Mouse (Mus musculus): Measurements from ENCODE around the gene Acss2. TPM values are rescaled to one million over a fixed set of nuclear protein-coding genes. Genes with fewer than 3 reads are reported as not detected.

Acss2 gene
- 36.1 TPM for polyA plus RNA-seq (2017; shearing (Covaris generic))

DNA sequence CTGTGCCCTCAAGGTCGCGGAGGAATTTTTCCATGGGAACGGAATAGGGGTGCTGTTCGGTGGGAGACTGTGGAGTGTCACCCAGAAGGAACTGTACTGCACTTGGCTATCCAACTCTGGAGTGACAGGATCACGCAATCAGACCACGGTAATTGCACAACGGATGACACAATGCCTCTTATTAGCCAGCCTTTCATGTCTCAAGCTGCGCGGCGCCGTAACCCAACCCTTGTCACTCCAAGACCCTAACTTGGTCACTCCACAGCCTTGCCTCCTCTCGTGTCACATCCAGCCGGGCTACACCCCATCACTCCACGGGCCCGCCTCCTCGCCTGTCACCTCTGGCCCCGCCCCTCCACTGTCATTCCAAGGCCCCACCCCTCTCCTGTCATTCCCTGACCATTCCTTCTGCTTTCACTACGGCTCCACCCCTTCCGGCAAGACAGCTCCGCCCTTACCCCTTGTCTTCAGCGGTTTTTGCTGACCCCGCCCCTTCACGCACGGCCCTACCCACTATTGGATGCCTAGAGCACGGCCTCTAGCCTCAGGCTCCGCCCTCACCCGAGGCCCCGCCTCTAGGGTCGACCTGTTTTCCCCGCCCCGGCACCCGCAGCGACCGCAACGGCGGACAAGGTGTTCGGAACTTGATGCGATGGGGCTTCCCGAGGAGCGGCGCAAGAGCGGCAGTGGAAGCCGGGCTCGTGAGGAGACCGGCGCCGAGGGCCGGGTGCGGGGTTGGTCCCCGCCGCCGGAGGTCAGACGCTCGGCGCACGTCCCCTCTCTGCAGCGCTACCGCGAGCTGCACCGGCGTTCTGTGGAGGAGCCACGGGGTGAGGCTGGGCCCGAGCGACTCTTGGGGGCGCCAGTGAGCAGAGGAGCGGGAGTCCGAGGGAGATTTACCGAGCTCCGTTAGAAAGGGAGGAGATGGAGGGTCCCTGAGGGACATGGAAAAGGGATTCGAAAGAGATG lies at the start of gene Acss2, which contains the start of gene Ggt7:
Acss2 (plus strand) TSS at position 494 of the 969 bp plus-strand sequence.
Ggt7 (minus strand) TSS at position 783 of the 969 bp plus-strand sequence.

DNA sequence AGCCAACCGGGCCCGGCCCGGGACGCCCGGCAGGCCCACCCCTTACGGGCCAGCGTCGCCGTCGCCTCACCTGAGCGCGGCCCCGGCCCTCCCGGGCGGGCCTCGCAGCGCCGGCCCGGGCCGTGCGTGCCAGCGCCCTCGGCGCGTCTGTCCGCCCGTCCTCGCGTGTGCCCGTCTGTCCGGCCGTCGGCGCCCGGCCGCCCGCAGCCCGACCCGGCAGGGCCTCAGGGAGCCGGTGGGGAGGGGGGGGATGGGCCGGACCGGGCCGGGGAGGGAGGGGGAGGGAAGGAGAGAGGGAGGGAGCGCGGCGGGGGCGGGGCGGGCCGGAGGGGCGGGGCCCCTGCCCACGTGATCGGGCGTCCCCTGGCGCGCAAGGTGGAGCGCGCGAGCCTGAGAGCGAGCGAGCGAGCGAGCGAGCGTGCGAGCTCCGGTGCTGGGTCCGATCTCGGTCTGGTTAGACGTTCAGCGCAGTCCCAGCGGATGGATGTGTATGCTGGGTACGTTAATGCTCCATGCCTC lies 44.1 kb upstream of the Acss2 start, which contains the start of gene Ncoa6:
Ncoa6 (minus strand) TSS at position 325 of the 519 bp plus-strand sequence.

DNA sequence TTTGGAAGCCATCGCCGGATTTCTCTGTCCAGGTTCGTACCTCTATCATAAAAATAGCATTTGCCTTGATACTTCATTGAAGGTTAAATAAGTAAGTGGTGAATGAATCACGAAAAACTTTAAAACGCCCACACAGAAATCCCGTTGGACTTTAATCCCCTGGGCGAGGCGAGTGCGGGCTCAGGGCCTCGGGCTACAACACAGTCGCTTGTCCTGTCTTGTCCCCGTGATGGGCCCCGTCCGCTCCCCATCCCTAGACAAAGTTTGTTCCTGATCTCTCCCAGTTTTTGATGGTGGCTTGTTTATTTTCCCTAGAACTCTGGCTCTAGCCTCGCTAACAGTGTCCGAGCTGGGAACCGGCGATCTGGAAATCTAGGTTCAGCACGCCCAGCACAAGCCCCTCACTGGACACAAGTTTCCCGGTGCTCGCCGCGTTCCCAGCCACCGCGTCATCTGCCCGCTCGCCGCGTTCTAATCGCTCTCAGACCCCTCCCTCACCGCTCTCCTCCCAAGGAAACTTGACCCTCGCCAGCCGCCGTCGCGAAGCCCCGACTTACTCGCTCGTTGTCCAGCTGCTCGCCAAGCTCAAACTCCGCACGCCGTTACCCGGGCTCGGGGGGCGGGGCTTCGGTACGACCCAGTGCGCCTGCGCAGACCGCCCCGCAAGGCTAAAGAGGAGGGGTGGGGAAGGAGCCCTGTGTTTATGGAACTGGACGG lies 74.5 kb downstream of the Acss2 start, which contains the start of gene Gss:
Gss (minus strand) TSS at position 674 of the 717 bp plus-strand sequence.

DNA sequence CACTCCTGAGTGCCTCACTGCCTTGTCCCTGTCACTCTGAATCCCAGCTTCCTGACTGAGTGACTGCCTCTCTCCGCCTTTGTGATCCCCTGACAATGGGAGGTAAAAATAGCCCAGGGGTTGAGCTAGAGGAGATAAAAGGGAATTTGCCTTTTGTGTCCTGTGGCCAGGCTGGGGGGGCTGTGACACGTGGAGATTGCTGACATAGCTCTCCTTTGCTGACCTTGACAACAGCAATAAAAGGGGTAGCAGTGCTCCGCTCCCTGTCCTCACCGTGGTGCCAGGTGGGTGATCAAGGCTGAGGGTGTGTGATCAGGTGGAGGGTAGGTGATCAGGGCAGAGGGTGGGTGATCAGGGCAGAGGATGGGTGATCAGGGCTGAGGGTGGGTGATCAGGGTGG lies 93.2 kb downstream of the Acss2 start, which contains the start of gene Myh7b:
Myh7b (plus strand) TSS at position 235 of the 400 bp plus-strand sequence.

Other genes starting within 250 kb of the Acss2 start
- 1.7 TPM for gene Map1lc3a, start 241.7 kb upstream of the Acss2 start, polyA plus RNA-seq (2017; shearing (Covaris generic))
- gene Pigu, start 160.5 kb upstream of the Acss2 start, polyA plus RNA-seq (2017; shearing (Covaris generic)) = 52.5 TPM
- gene Trp53inp2, start 136.9 kb upstream of the Acss2 start, polyA plus RNA-seq (2017; shearing (Covaris generic)) = 2.5 TPM
- gene Ncoa6, start 44.1 kb upstream of the Acss2 start, polyA plus RNA-seq (2017; shearing (Covaris generic)) = 6.9 TPM
- 16.2 TPM for gene Ggt7, start 289 bp downstream of the Acss2 start, polyA plus RNA-seq (2017; shearing (Covaris generic))
- 13.3 TPM for gene Gss, start 74.9 kb downstream of the Acss2 start, polyA plus RNA-seq (2017; shearing (Covaris generic))
- gene Myh7b, start 93.3 kb downstream of the Acss2 start, polyA plus RNA-seq (2017; shearing (Covaris generic)) = 0.16 TPM
- 115 TPM for gene Trpc4ap, start 174.4 kb downstream of the Acss2 start, polyA plus RNA-seq (2017; shearing (Covaris generic))
- 80.5 TPM for gene Edem2, start 211.5 kb downstream of the Acss2 start, polyA plus RNA-seq (2017; shearing (Covaris generic))
- not detected for gene Gm17581, start 217.9 kb downstream of the Acss2 start, polyA plus RNA-seq (2017; shearing (Covaris generic))
- not detected for gene Procr, start 233.2 kb downstream of the Acss2 start, polyA plus RNA-seq (2017; shearing (Covaris generic))